Mouse (Mus musculus) myocyte (in vitro differentiated cells): ENCODE data around the gene Pcdh9.

Experiments
- E2F4 ChIP-seq: IDR thresholded peaks from one replicate; pipeline ENCODE4 v1.6.1; 2011; ENCODE audit warnings: mild to moderate bottlenecking, control low read depth, moderate library complexity; ENCODE audit not compliant: insufficient read depth
- POLR2A ChIP-seq: IDR thresholded peaks from one replicate; pipeline ENCODE4 v1.6.1; 2011; ENCODE audit warnings: low read depth, mild to moderate bottlenecking, control low read depth, moderate library complexity; ENCODE audit not compliant: insufficient read length
- POLR2AphosphoS2 ChIP-seq: IDR thresholded peaks from one replicate; pipeline ENCODE4 v1.6.1; 2011; ENCODE audit warnings: low read depth, control low read depth; ENCODE audit not compliant: insufficient read length
- SRF ChIP-seq: IDR thresholded peaks from one replicate; pipeline ENCODE4 v1.6.1; 2011; ENCODE audit warnings: low read depth; ENCODE audit not compliant: control insufficient read depth, insufficient read length

- no peak for TF ChIP-seq POLR2A
- TF ChIP-seq POLR2AphosphoS2, result no peak
- no peak for TF ChIP-seq E2F4
- no peak for TF ChIP-seq SRF
Observed at GRCm38 (mm10) chr14:93350906-93351305, 539.6 kb downstream of the Pcdh9 start.
